Mouse (Mus musculus) neural tube, embryonic 15.5 days (tissue): ENCODE measurements around the gene Id3. TPM values are rescaled to one million over a fixed set of nuclear protein-coding genes. Genes with fewer than 3 reads are reported as not detected.
A peak's percentile ranks its signal among the peaks of the same experiment; 100 is the strongest.

Source experiments
- ATAC-seq: fragments of 200-750 bp; cut with Nextera tagmentation; 2 replicates; pipeline ENCODE4 v1.8.0; 2017; ENCODE audit warnings: mild to moderate bottlenecking, moderate TSS enrichment, moderate library complexity; ENCODE audit not compliant: low FRiP score
- H3K27ac ChIP-seq: fragments of 300-500 bp; sonication (generic); replicated peaks from 2 replicates; pipeline ENCODE4 v1.5.1; 2015; ENCODE audit warnings: mild to moderate bottlenecking, inconsistent platforms
- H3K27me3 ChIP-seq: fragments of 300-500 bp; sonication (generic); replicated peaks from 2 replicates; pipeline ENCODE4 v1.6.1; 2015; ENCODE audit warnings: inconsistent platforms
- H3K36me3 ChIP-seq: fragments of 300-500 bp; sonication (generic); 2 replicates; pipeline ENCODE4 v1.6.1; 2015; ENCODE audit warnings: inconsistent platforms
- H3K4me1 ChIP-seq: fragments of 300-500 bp; sonication (generic); 2 replicates; pipeline ENCODE4 v1.6.1; 2015; ENCODE audit warnings: inconsistent platforms
- H3K4me2 ChIP-seq: fragments of 300-500 bp; sonication (generic); 2 replicates; pipeline ENCODE4 v1.6.1; 2015; ENCODE audit warnings: inconsistent platforms, mild to moderate bottlenecking, moderate library complexity
- H3K4me3 ChIP-seq: fragments of 300-500 bp; sonication (generic); replicated peaks from 2 replicates; pipeline ENCODE4 v1.5.1; 2015; ENCODE audit warnings: mild to moderate bottlenecking, inconsistent platforms
- H3K9ac ChIP-seq: fragments of 300-500 bp; sonication (generic); replicated peaks from 2 replicates; pipeline ENCODE4 v1.6.1; 2015; ENCODE audit warnings: mild to moderate bottlenecking, inconsistent platforms
- H3K9me3 ChIP-seq: fragments of 300-500 bp; sonication (generic); replicated peaks from 2 replicates; pipeline ENCODE4 v1.6.1; 2016; ENCODE audit warnings: inconsistent platforms
- WGBS: fragments of 180-500 bp; shearing (Covaris S2); methylation state at CpG from one replicate; pipeline ENCODE4 v1.1.7; 2015; ENCODE audit warnings: mixed read lengths; 5-methylcytosine and 5-hydroxymethylcytosine counted together
- polyA plus RNA-seq: library from polyadenylated mRNA; unstranded; fragments of >200 nt; fragmentation: Nextera tagmentation; extraction: Ambion mirVana; gene quantifications from 2 replicates; pipeline ENCODE4 v1.2.1, GENCODE M21; 2015

The Id3 gene
- polyA plus RNA-seq, 1 experiment from 2014 or later, result 227 TPM

DNA sequence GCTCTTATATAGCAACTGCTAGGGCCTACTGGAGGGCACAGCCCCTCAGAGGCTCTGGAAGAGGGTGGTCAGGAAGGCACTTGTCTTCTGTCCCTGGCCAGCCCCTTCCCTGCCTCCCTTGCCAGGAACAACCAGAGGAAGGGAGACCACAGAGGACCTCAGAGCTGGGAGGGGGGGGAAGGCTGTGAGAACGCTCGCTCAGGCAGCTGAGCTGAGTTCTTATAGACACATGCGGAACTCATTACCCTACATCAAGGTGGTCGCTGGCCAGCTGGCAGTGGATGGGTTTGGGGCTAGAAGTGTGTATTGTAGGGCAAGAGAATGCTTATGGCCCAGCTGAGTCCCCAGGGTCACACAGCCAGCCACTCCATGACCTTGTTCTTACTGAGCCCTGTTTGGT lies 7.3 kb downstream of the Id3 start:
- H3K27ac ChIP-seq, result no peak overlapping the region
- peaks cover 9% of the 10 kb centered on the region; the same call in 1 of the 2 replicates for H3K27me3 ChIP-seq
- no peaks in the 10 kb centered on the region for H3K9me3 ChIP-seq
- no peaks in the 10 kb centered on the region for H3K36me3 ChIP-seq
- no peak overlapping the region for H3K9ac ChIP-seq
- H3K4me3 ChIP-seq, result no peak overlapping the region
- H3K4me1 ChIP-seq, result peaks cover 23% of the 10 kb centered on the region
- 59% methylated on average over 4 of the region's 4 CpGs for WGBS
- H3K4me2 ChIP-seq, result no peak overlapping the region
- no peak for ATAC-seq

DNA sequence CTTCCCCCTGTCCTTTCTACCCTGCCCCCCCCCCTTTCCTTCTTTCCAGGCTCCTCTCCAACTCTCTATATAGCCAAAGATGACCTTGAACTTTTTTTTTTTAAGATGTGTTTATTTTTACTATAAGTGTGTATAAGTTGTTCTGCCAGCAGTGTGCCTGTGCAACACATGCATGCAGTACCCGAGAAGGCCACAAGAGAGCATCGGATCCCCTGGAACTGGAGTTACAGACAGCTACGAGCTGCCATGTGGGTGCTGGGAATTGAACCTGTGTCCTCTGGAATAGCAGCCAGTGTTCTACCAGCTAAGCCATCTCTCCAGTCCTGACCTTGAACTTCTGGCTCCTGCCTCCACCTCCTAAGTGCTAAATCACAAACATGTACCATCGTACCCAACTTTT lies 9.5 kb downstream of the Id3 start:
- Histone ChIP-seq H3K27me3 (no peaks in the 10 kb centered on the region), H3K27ac (no peak overlapping the region), H3K4me2 (no peak overlapping the region), H3K9ac (no peak overlapping the region), H3K9me3 (no peaks in the 10 kb centered on the region), H3K4me3 (no peak overlapping the region), H3K36me3 (no peaks in the 10 kb centered on the region), H3K4me1 (peaks cover 11% of the 10 kb centered on the region)
- WGBS, result 88% methylated on average over 4 of the region's 4 CpGs
- no peak for ATAC-seq

DNA sequence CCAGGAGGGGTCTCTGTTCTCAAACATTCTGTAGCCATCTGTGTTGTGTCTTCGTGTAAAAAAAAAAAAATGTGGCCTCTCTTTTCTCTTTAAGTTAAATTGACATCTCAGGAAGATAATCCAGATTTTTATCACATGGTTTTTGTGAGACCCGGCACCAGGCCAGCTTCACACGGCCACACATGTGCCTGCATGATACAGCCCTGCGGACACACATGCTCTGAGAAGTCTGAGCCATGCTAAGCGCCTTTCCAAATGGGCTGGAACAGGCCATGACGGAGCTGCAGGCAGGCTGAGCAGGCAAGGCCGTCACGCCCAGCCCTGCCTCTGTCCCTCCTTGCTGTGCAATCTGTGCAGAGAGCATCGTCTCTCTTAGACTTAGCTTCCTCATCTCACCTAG lies 11.2 kb downstream of the Id3 start:
- H3K4me3 ChIP-seq, result no peak overlapping the region
- no peak for ATAC-seq
- no peaks in the 10 kb centered on the region for H3K27me3 ChIP-seq
- H3K9me3 ChIP-seq, result no peaks in the 10 kb centered on the region
- WGBS, result 67% methylated on average over 9 of the region's 9 CpGs
- H3K4me1 ChIP-seq, result peaks cover 5% of the 10 kb centered on the region; the same call in 1 of the 2 replicates
- H3K36me3 ChIP-seq, result no peaks in the 10 kb centered on the region
- no peak overlapping the region for H3K27ac ChIP-seq
- no peak overlapping the region for H3K9ac ChIP-seq
- no peak overlapping the region for H3K4me2 ChIP-seq

DNA sequence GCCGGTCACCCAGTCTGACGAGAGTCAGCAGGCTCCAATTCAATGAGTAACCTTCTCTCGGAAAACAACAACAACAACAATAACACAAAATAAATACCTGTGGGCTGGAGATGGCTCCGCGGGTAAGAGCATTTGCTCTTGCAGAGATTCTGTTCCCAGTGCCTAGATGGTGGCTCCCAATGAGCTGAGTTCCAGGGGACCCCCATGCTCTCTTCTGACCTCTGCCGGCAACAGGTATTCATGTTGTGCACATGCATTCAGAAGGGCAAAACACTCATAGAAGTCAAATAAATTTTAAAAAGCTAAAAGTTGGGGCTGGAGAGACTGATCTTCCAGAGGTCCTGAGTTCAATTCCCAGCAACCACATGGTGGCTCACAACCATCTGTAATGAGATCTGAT lies 15.2 kb downstream of the Id3 start:
- H3K36me3 ChIP-seq, result no peaks in the 10 kb centered on the region
- H3K9me3 ChIP-seq, result no peaks in the 10 kb centered on the region
- H3K4me3 ChIP-seq, result no peak overlapping the region
- WGBS, result 82% methylated on average over 6 of the region's 6 CpGs
- H3K27ac ChIP-seq, result no peak overlapping the region
- H3K27me3 ChIP-seq, result no peaks in the 10 kb centered on the region
- ATAC-seq, result no peak
- H3K4me1 ChIP-seq, result peaks cover 8% of the 10 kb centered on the region
- no peak overlapping the region for H3K9ac ChIP-seq
- H3K4me2 ChIP-seq, result no peak overlapping the region

DNA sequence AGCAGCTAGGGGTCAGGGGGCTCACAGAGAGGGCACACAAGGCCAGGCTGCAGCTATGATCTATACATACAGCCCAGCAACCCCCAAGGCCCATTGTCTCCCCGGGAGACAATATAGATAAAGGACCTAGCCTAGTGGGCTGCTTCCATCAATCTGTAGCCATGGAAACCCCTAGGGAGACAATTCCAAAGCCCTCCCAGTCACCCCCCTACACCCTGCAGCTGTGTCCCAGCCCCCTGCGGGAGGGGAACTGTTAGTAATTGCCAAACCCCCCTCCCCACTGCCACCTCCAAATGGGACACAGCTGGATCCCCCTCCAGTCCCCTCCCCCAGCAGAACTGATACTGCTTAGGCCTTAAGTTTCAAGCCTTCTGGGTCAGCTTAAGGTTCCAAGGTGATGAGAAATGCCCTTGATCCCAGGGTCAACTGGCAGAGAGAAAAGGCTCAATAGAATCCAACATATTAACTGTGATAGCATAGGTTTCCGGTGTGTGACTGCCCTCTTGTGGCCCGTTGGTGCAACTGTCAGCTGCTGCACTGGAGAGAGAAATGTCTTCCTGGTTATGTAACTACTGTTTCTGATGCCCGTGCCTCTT lies 16.6 kb downstream of the Id3 start:
- Histone ChIP-seq H3K27ac (peak overlapping the region; percentile 33; the same call in 1 of the 2 replicates), H3K9me3 (no peaks in the 10 kb centered on the region), H3K4me2 (0 out of 2 replicates have a peak overlapping the region, but pooled peaks have one; percentile 5), H3K4me3 (no peak overlapping the region), H3K4me1 (peaks cover 11% of the 10 kb centered on the region), H3K36me3 (no peaks in the 10 kb centered on the region), H3K27me3 (no peaks in the 10 kb centered on the region), H3K9ac (0 out of 2 replicates have a peak overlapping the region, but pooled peaks have one; percentile 1)
- WGBS, result 3% methylated on average over 5 of the region's 5 CpGs
- ATAC-seq, result peak; percentile 60; the same call in 1 of the 2 replicates

DNA sequence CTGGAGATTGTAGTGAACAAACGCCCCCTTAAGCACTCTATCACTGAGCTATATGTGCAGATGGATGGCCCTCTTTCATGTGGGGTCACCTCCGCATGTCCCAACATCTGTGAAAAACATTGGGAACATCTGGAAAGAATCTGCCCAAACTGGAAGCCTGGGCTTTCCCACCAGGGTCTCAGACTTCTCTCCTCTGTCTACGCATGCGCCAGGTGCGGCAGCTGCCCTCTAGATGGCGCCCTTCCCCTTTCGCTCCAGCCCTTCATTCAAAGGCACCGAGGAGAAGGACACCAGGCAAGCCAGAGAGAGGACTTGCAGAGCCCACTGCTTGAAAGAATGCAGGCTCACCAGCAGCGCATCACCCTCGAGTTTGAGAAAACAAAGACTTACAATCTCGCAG lies 20.2 kb downstream of the Id3 start:
- Histone ChIP-seq H3K4me1 (peaks cover 11% of the 10 kb centered on the region), H3K4me2 (peak overlapping the region; percentile 29), H3K4me3 (no peak overlapping the region), H3K9ac (0 out of 2 replicates have a peak overlapping the region, but pooled peaks have one; percentile 10), H3K9me3 (no peaks in the 10 kb centered on the region), H3K27me3 (no peaks in the 10 kb centered on the region), H3K36me3 (no peaks in the 10 kb centered on the region), H3K27ac (0 out of 2 replicates have a peak overlapping the region, but pooled peaks have one; percentile 41)
- ATAC-seq, result peak; percentile 78; the same call in 1 of the 2 replicates
- WGBS, result 3% methylated on average over 10 of the region's 11 CpGs

DNA sequence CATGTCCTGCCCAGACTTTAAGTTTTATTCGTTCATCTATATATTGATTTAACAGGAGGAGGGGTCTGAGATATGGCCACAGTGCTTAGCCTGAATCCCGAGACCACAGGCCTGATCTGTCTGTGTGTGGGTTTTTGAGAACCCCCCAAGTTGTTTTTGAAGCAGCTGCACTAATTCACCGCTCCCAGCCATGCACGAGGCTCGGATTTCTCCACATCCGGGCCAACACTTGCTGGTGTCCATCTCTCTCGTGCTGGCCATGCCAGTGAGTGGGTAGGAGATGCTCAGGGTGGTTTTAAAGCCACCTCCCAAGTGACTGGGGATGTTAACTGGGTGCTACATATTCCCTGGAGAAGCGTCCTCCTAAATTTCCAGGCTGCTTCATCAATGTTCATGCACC lies 21.7 kb downstream of the Id3 start:
- H3K4me3 ChIP-seq, result no peak overlapping the region
- H3K9ac ChIP-seq, result no peak overlapping the region
- H3K9me3 ChIP-seq, result no peaks in the 10 kb centered on the region
- H3K36me3 ChIP-seq, result no peaks in the 10 kb centered on the region
- ATAC-seq, result no peak
- no peaks in the 10 kb centered on the region for H3K27me3 ChIP-seq
- H3K4me1 ChIP-seq, result peaks cover 4% of the 10 kb centered on the region
- no peak overlapping the region for H3K27ac ChIP-seq
- 88% methylated on average over 8 of the region's 8 CpGs for WGBS
- no peak overlapping the region for H3K4me2 ChIP-seq

DNA sequence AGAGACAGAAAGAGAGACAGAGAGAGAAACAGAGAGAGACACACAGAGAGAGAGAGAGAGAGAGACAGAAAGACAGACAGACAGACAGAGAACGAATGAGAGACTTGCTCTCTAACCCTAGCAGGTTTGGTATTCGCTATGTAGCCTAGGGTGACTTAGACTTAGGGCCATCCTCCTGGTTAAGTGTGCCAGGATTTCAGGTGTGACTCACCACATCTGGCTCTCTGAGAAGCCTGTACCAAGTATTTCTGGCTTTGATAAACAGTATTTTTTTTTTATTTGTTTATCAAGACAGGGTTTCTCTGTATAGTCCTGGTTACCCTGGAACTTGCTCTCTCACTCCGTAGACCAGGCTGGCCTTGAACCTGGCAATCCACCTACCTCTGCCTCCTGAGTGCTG lies 24.4 kb downstream of the Id3 start:
- H3K27me3 ChIP-seq, result no peaks in the 10 kb centered on the region
- no peak overlapping the region for H3K4me2 ChIP-seq
- H3K4me1 ChIP-seq, result peaks cover 15% of the 10 kb centered on the region
- H3K27ac ChIP-seq, result no peak overlapping the region
- H3K9ac ChIP-seq, result no peak overlapping the region
- 85% methylated on average over 3 of the region's 3 CpGs for WGBS
- H3K36me3 ChIP-seq, result no peaks in the 10 kb centered on the region
- H3K4me3 ChIP-seq, result no peak overlapping the region
- no peak for ATAC-seq
- H3K9me3 ChIP-seq, result no peaks in the 10 kb centered on the region

DNA sequence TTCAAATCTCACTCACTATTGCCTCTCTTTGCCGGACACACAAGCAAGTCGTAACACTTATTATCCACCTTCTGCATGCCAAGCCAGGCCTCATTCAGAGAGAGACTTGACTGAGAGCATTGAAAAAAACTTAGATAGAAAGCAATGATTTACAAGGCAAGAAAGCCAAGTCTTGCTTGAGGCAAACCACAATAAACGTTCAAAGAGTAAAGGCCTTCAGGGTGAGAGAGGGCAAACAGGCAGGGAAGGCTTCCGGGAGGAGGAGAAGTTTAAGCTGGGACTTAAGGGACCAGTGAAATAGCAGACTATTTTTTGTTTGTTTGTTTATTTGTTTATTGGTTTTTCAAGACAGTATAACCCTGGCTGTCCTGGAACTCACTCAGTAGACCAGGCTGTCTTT lies 27.1 kb downstream of the Id3 start:
- H3K27me3 ChIP-seq, result 0 out of 2 replicates have a peak, but pooled peaks cover 4% of the 10 kb centered on the region
- H3K9me3 ChIP-seq, result no peaks in the 10 kb centered on the region
- H3K27ac ChIP-seq, result no peak overlapping the region
- H3K9ac ChIP-seq, result no peak overlapping the region
- no peak overlapping the region for H3K4me2 ChIP-seq
- no peaks in the 10 kb centered on the region for H3K36me3 ChIP-seq
- ATAC-seq, result no peak
- H3K4me1 ChIP-seq, result peaks cover 21% of the 10 kb centered on the region
- WGBS, result 73% methylated on average over 4 of the region's 4 CpGs
- no peak overlapping the region for H3K4me3 ChIP-seq

DNA sequence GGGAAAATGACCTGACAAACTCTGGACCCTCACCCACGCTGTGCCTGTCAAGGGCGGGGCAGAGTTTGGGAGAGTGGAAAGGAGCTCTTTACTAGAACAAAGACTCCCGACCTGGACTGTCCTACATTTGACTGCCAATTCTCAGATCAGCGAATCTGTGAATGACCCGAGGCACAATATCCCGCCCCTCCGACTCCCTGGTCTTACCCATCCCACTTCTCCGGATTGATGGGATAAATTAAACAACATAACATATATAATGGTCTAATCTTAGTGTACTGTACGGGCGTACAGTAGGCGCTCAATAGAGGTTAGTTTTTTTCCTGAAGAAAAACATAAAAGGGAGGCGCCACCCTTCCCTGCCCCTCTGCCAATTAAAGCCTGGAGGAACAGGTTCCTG lies 28.2 kb downstream of the Id3 start:
- peaks cover 21% of the 10 kb centered on the region for H3K4me1 ChIP-seq
- peak overlapping the region; percentile 59 for H3K4me3 ChIP-seq
- peak overlapping the region; percentile 60 for H3K9ac ChIP-seq
- no peaks in the 10 kb centered on the region for H3K36me3 ChIP-seq
- 14% methylated on average over 12 of the region's 12 CpGs for WGBS
- 0 out of 2 replicates have a peak, but pooled peaks have one; percentile 26 for ATAC-seq
- H3K4me2 ChIP-seq, result peak overlapping the region; percentile 100
- no peak overlapping the region for H3K27ac ChIP-seq
- no peaks in the 10 kb centered on the region for H3K9me3 ChIP-seq
- H3K27me3 ChIP-seq, result 0 out of 2 replicates have a peak, but pooled peaks cover 4% of the 10 kb centered on the region

DNA sequence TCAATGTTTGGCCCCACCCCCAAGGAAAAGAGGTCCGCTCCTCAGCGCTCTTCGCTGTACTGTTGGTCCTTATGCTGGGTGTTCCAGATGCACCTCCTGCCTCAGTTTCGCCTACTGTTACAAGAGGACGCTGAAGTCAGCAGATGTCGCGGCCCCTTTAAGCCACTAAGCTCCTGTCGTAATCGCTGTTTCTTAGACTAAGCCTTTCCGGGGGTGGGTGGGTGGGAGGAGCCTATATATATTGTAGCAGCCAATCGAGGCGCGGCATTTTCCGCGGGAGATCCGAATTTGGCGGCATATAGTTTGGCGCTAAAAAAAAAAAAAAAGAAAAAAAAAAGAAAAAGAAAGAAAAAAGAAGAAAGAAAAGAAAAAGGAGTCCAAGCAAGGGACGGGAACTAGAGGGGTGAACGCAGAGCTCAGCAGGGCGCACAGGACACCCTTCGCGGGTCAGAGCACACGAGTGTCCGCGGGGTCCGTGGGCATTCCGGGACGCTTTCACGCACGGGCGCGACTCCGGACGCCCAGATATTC lies 28.8 kb downstream of the Id3 start, which contains the start of gene E2f2:
TSS of gene E2f2 (plus strand) at position 384 of the 531 bp plus-strand sequence.
- Histone ChIP-seq H3K9me3 (no peaks in the 10 kb centered on the region), H3K4me3 (peak within 1 kb of the TSS; percentile 59), H3K4me2 (peak within 1 kb of the TSS; percentile 100), H3K27me3 (0 out of 2 replicates have a peak, but pooled peaks cover 4% of the 10 kb centered on the region), H3K27ac (no peak within 1 kb of the TSS), H3K36me3 (no peaks in the 10 kb centered on the region), H3K4me1 (peaks cover 21% of the 10 kb centered on the region), H3K9ac (peak within 1 kb of the TSS; percentile 60)
- peak; percentile 72 for ATAC-seq
- under 1% methylated on average over 34 of the region's 35 CpGs for WGBS
